Mouse (Mus musculus): ENCODE measurements around the gene Gemin5. TPM values are rescaled to one million over a fixed set of nuclear protein-coding genes. Genes with fewer than 3 reads are reported as not detected.
A peak's percentile ranks its signal among the peaks of the same experiment; 100 is the strongest.
"Not testable (repeated sequence)": the region's sequence is repeated elsewhere in the genome, so short reads cannot be mapped to it uniquely, and the experiment has no call there.

The Gemin5 gene
- polyA plus RNA-seq, 2 experiments = 5.9 to 8.4 TPM

DNA sequence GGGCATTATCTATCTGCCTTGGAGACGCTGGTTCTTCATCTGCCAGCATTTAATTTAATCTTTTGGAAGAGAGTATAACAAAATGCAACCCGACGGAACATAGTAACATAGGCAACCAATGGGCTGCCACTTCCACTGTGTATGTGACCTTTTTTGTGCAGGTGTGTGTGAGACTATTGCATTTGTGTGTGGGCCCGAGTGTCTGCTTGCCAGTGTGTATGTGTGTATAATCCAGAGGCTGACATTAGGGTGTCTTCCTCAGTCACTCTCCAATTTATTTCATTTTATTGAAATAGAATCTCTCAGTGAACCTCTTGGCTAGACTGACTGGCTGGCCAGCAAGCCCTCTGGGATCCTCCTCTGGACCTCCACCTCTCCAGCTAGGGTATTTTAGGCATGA lies 31.9 kb upstream of the Gemin5 start:
- Histone ChIP-seq H3K9ac (replicated peaks) (peak overlapping the region; percentile 42), H3K36me3 (replicated peaks; ENCODE audit: control insufficient read depth, insufficient read depth, low read depth) (no peaks in the 10 kb centered on the region), H3K27ac (no peak overlapping the region; the same call in 1 of the 2 replicates), H3K4me2 (ENCODE audit: low read depth) (peak overlapping the region; percentile 92), H3K4me3 (ENCODE audit: insufficient read depth in 1 of 2, low read depth in 2 of 2, low read length in 2 of 2) (peak overlapping the region; percentile 77 to 90), H3K4me1 (replicated peaks; ENCODE audit: control insufficient read depth in 2 of 2, insufficient read depth in 2 of 2, low read length in 1 of 2) (peaks cover 0 to 18% of the 10 kb centered on the region in 2 experiments; a peak in 2 of 4 replicates), H3K9me3 (ENCODE audit: control insufficient read depth, low read length) (no peaks in the 10 kb centered on the region), H3K27me3 (ENCODE audit: control insufficient read depth, insufficient read depth, low read length) (no peaks in the 10 kb centered on the region)
- TF ChIP-seq EP300 (IDR thresholded peaks at IDR 0.05; ENCODE audit: low read depth) = no peak
- TF ChIP-seq CTCF (IDR thresholded peaks at IDR 0.05; ENCODE audit: low read depth) = no peak
- DNase-seq (ENCODE audit: low read depth in 3 of 3, low spot score in 3 of 3) (no peak), ATAC-seq (ENCODE audit: insufficient read depth) (no peak)
- 64% methylated on average over 4 of the region's 4 CpGs for WGBS (ENCODE audit: insufficient replicate concordance)

DNA sequence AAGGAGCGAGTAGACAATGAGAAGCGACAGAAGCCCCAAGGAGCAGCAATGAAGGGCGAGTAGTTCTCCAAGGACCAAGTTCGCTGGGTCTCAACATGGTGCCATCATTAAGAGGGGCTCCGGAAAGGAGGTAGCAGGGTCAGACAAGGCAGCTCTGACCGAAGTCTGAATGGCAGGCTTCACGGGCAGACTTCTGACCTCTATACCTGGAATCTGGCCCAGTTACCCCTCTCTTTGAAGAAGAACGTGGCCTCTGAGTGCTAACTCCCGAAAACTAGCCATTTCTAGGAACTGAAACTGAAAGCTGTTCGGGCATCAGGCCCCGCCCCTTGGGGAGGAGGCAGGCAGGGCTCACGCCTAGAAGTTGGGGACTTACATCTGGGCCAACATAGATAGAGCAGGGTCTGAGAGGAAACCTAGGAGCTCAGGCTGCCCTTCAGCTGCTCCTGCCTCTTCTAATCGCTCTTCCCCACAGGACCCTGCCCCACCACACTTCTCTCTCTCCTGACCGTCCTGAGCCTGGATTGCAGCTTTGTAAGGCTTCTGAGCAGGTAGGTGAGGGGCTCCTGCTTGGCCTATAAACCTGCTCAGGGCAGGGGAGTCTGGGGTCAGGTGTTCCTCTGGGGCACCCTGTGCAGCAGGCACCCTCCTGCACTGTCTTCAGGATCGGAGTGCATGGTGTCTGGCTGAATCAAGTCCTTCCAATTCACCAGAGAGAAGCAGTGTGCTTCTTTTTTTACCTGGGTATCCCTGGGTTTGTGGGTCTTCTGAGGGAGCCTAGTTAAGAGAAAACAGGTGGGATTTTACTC lies 31.1 kb upstream of the Gemin5 start, which contains the start of the genes Igtp and Irgm2:
Igtp (plus strand) TSS at position 328 of the 809 bp plus-strand sequence.
Irgm2 (plus strand) TSS at position 390 of the 809 bp plus-strand sequence.
- WGBS (ENCODE audit: insufficient replicate concordance) = 4% methylated on average over 14 of the region's 15 CpGs
- peak within 1 kb of the TSS; percentile 83 for H3K9ac ChIP-seq (replicated peaks)
- peak within 1 kb of the TSS; percentile 66 for H3K27ac ChIP-seq
- H3K4me3 ChIP-seq (ENCODE audit: insufficient read depth in 1 of 2, low read depth in 2 of 2, low read length in 2 of 2) = peak within 1 kb of the TSS; percentile 77 to 90
- peaks cover 0 to 18% of the 10 kb centered on the region in 2 experiments; a peak in 2 of 4 replicates for H3K4me1 ChIP-seq (replicated peaks; ENCODE audit: control insufficient read depth in 2 of 2, insufficient read depth in 2 of 2, low read length in 1 of 2)
- not testable (repeated sequence) for H3K36me3 ChIP-seq (replicated peaks; ENCODE audit: control insufficient read depth, insufficient read depth, low read depth); H3K9me3 ChIP-seq (ENCODE audit: control insufficient read depth, low read length); H3K27me3 ChIP-seq (ENCODE audit: control insufficient read depth, insufficient read depth, low read length)
- peak; percentile 95 for ATAC-seq (ENCODE audit: insufficient read depth)
- H3K4me2 ChIP-seq (ENCODE audit: low read depth) = peak within 1 kb of the TSS; percentile 92
- peak in 1 of 3 experiments; percentile 77 for DNase-seq (ENCODE audit: low read depth in 3 of 3, low spot score in 3 of 3)

- TF ChIP-seq CTCF (IDR thresholded peaks at IDR 0.05; ENCODE audit: low read depth) (no peak), EP300 (IDR thresholded peaks at IDR 0.05; ENCODE audit: low read depth) (no peak)
- peak overlapping the region; percentile 92 for H3K4me2 ChIP-seq (ENCODE audit: low read depth)
- no peaks in the 10 kb centered on the region for H3K36me3 ChIP-seq (replicated peaks; ENCODE audit: control insufficient read depth, insufficient read depth, low read depth)
- DNase-seq (ENCODE audit: low read depth in 3 of 3, low spot score in 3 of 3) (no peak), ATAC-seq (ENCODE audit: insufficient read depth) (no peak)
- peak overlapping the region in 1 of 2 experiments; percentile 77; a peak in 2 of 4 replicates for H3K4me3 ChIP-seq (ENCODE audit: insufficient read depth in 1 of 2, low read depth in 2 of 2, low read length in 2 of 2)
- WGBS (ENCODE audit: insufficient replicate concordance) = 88% methylated on average over 4 of the region's 4 CpGs
- no peaks in the 10 kb centered on the region for H3K9me3 ChIP-seq (ENCODE audit: control insufficient read depth, low read length)
- H3K27me3 ChIP-seq (ENCODE audit: control insufficient read depth, insufficient read depth, low read length) = no peaks in the 10 kb centered on the region
- no peak overlapping the region; the same call in 1 of the 2 replicates for H3K27ac ChIP-seq
- H3K4me1 ChIP-seq (replicated peaks; ENCODE audit: control insufficient read depth in 2 of 2, insufficient read depth in 2 of 2, low read length in 1 of 2) = peaks cover 0 to 21% of the 10 kb centered on the region in 2 experiments; a peak in 2 of 4 replicates
- H3K9ac ChIP-seq (replicated peaks) = peak overlapping the region; percentile 83
Observed at GRCm38 (mm10) chr11:58198663-58199062, 30.3 kb upstream of the Gemin5 start.

- 44% methylated on average over 4 of the region's 4 CpGs for WGBS (ENCODE audit: insufficient replicate concordance)
- Histone ChIP-seq H3K9me3 (ENCODE audit: control insufficient read depth, low read length) (no peaks in the 10 kb centered on the region), H3K36me3 (replicated peaks; ENCODE audit: control insufficient read depth, insufficient read depth, low read depth) (no peaks in the 10 kb centered on the region), H3K27me3 (ENCODE audit: control insufficient read depth, insufficient read depth, low read length) (no peaks in the 10 kb centered on the region), H3K4me1 (replicated peaks; ENCODE audit: control insufficient read depth in 2 of 2, insufficient read depth in 2 of 2, low read length in 1 of 2) (peaks cover 0 to 8% of the 10 kb centered on the region in 2 experiments; a peak in 2 of 4 replicates), H3K4me3 (ENCODE audit: insufficient read depth in 1 of 2, low read depth in 2 of 2, low read length in 2 of 2) (no peak overlapping the region), H3K9ac (replicated peaks) (no peak overlapping the region), H3K27ac (no peak overlapping the region), H3K4me2 (ENCODE audit: low read depth) (no peak overlapping the region)
- no peak for DNase-seq (ENCODE audit: low read depth in 3 of 3, low spot score in 3 of 3)
- no peak for ATAC-seq (ENCODE audit: insufficient read depth)
- TF ChIP-seq EP300 (IDR thresholded peaks at IDR 0.05; ENCODE audit: low read depth) = no peak
- TF ChIP-seq CTCF (IDR thresholded peaks at IDR 0.05; ENCODE audit: low read depth) = no peak
Observed at GRCm38 (mm10) chr11:58193860-58194520, 25.7 kb upstream of the Gemin5 start.

- no peak for TF ChIP-seq EP300 (IDR thresholded peaks at IDR 0.05; ENCODE audit: low read depth)
- no peak for TF ChIP-seq CTCF (IDR thresholded peaks at IDR 0.05; ENCODE audit: low read depth)
- no peak overlapping the region for H3K4me2 ChIP-seq (ENCODE audit: low read depth)
- H3K9ac ChIP-seq (replicated peaks) = no peak overlapping the region
- H3K27me3 ChIP-seq (ENCODE audit: control insufficient read depth, insufficient read depth, low read length) = no peaks in the 10 kb centered on the region
- no peaks in the 10 kb centered on the region for H3K9me3 ChIP-seq (ENCODE audit: control insufficient read depth, low read length)
- ATAC-seq (ENCODE audit: insufficient read depth) (no peak), DNase-seq (ENCODE audit: low read depth in 3 of 3, low spot score in 3 of 3) (no peak)
- H3K4me3 ChIP-seq (ENCODE audit: insufficient read depth in 1 of 2, low read depth in 2 of 2, low read length in 2 of 2) = no peak overlapping the region
- no peak overlapping the region for H3K27ac ChIP-seq
- no peaks in the 10 kb centered on the region for H3K36me3 ChIP-seq (replicated peaks; ENCODE audit: control insufficient read depth, insufficient read depth, low read depth)
- peaks cover 0 to 4% of the 10 kb centered on the region in 2 experiments; a peak in 2 of 4 replicates for H3K4me1 ChIP-seq (replicated peaks; ENCODE audit: control insufficient read depth in 2 of 2, insufficient read depth in 2 of 2, low read length in 1 of 2)
- 57% methylated on average over 3 of the region's 3 CpGs for WGBS (ENCODE audit: insufficient replicate concordance)
Observed at GRCm38 (mm10) chr11:58193326-58193725, 25.0 kb upstream of the Gemin5 start.
